Mouse (Mus musculus) brain, adult 10 weeks (tissue): ENCODE measurements around the gene Tex46. TPM values are rescaled to one million over a fixed set of nuclear protein-coding genes. Genes with fewer than 3 reads are reported as not detected.

Experiments
- polyA plus RNA-seq: library from polyadenylated mRNA; stranded (reverse); fragments of 350-450 nt; fragmentation: Illumina TruSeq; extraction: RNeasy Lipid Tissue Mini Kit (QIAGEN cat#74804); gene quantifications from one replicate; pipeline ENCODE4 v1.2.3, GENCODE M21; 2015; ENCODE audit warnings: low read depth, low replicate concordance

The Tex46 gene
- polyA plus RNA-seq: not detected

DNA sequence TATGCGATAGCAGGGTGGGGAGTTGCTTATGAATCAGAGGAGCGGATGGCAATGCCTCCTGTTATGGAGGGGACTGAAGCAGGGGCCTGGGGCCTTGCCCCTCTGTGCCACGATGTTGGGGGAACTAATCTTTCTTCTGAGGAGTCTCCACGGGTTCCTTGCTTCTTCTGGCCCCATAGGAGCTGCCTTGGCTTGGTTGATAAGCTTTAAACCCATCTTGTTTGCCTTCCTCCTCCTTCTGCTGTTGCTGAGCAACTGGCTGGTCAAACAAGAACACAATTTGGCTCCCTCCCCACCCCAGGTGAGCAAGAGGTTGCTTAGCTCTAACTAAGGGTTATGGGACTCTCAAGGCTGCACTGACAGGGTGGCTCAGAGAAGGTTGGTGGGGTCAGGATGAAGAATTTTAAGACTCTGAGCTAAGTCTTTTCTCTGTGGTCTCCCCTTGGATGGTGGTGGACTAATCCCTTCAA, at the start of gene Tex46:
Gene Tex46, plus strand, starts transcription at position 51 of the 470 bp plus-strand sequence.

DNA sequence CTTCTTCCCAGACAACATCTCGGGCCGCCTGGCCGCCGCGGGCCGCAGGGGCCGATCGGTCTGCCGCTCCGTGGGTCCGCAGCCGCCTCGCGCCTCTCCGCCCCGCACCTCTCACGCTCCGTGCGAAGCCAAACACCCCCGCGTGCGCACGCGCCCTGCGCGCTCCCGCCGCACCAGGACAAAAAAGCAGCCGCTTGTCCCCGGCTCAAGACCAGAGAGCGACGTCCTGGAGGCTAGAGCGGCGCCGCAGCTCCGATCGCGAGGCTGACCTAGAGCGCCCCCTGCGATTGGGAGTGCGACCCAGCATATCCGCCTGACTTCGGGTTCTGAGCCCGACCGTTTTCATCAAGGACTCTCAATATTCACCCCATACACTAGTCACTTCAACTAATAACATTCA, 7.7 kb upstream of the Tex46 start, which contains the start of gene Kdm1a:
Gene Kdm1a, minus strand, starts transcription at position 156 of the 400 bp plus-strand sequence.

DNA sequence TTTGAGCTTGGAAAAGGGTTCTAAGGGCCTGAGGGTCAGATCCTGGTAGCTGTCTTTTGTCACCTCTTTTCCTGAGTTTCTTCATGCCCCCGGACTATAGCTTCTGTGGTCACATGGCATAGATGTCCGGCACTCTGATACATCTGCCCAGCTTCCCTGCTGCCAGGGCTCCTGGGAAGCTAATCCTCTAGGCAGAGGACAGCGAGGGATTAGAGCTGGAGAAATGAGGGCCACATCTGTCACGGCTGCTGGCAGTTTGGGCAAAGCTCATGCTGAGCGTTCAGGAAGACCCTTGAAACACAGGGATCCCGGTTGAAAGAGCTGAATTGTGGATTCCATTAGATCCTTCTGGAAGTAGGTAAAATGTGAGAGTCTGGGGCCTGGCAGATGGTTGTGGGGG, 12.2 kb downstream of the Tex46 start, which contains the start of gene Lactbl1:
Gene Lactbl1, plus strand, starts transcription at position 234 of the 400 bp plus-strand sequence.

Other genes with a start within 250 kb of the Tex46 start
- 2.3 TPM for gene Htr1d, start 186.9 kb upstream of the Tex46 start, polyA plus RNA-seq
- gene 6030445D17Rik, start 148.2 kb upstream of the Tex46 start, polyA plus RNA-seq: 0.34 TPM
- gene Luzp1, start 140.7 kb upstream of the Tex46 start, polyA plus RNA-seq: 41.1 TPM
- 64.0 TPM for gene Kdm1a, start 7.7 kb upstream of the Tex46 start, polyA plus RNA-seq
- not detected for gene Lactbl1, start 12.2 kb downstream of the Tex46 start, polyA plus RNA-seq
- gene Ephb2, start 225.6 kb downstream of the Tex46 start, polyA plus RNA-seq: 9.8 TPM